Mouse (Mus musculus): ENCODE results near the gene Gpld1.
"Not testable (repeated sequence)": the region's sequence is repeated elsewhere in the genome, so short reads cannot be mapped to it uniquely, and the experiment has no call there.

Gene Gpld1

DNA sequence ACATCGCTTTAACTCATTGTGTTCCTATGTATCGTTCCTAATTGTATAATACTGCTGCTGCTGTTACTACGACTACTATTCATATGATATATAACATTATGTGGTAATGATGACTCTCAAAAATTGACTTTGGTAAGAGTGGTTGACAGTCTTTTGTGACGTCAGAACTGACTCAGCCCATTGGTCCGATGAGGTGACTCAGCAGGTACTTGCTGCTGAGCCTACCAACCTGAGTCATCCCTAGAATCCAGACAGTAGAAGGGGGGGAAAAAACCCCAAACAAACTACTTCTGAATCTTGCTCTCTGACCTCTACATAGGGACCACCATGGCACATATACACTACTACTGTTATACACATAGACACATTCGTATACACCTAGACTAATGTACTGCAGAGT is 5.9 kb downstream of the Gpld1 start:
- no peak for DNase-seq (ENCODE audit: low spot score)

- DNase-seq (ENCODE audit: low spot score) = no peak
Observed at GRCm38 (mm10) chr13:24952659-24953058, 9.7 kb downstream of the Gpld1 start.

DNA sequence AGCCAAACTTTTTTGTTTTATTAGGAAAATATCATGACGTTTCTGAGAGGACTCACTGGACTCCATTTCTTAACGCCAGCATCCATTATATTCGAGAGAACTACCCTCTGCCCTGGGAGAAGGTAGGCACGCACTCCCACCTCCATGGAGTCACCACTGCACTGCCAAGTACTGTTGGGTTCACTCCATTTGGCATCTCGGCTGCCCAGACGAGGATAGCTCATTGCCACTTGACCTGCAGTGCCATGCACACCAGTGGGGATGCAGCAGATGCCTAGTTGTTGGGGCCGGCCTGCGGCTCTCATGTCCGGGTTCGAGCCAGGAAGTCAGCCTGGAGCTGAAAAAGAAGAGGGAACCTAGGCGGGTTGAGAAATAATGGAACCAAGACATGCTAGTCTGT is 12.1 kb downstream of the Gpld1 start:
- no peak for DNase-seq (ENCODE audit: low spot score)

GRCm38 (mm10) chr13:24955500-24955899 is 12.5 kb downstream of the Gpld1 start:
- no peak for DNase-seq (ENCODE audit: low spot score)

GRCm38 (mm10) chr13:24958671-24959070 is 15.7 kb downstream of the Gpld1 start:
- DNase-seq (ENCODE audit: low spot score) = no peak

DNA sequence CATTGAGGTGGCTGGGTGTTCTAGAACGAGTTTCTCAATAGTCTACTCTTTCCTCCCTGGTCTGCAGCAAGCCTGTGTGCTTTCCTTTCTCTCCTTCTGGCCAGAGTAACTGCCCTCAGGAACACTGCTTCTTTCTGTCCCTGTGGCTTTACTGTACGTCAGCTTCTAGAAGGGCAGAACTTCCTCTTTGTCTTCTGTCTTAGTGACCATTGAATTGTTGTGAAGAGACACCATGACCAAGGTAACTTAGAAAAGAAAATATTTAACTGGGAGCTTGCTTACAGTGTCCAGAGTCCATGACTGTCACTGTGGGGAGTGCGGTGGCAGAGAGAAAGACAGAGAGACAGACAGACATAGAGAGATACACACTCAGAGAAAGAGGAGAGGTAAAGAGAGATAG is 17.1 kb downstream of the Gpld1 start:
- DNase-seq (ENCODE audit: low spot score) = no peak

DNA sequence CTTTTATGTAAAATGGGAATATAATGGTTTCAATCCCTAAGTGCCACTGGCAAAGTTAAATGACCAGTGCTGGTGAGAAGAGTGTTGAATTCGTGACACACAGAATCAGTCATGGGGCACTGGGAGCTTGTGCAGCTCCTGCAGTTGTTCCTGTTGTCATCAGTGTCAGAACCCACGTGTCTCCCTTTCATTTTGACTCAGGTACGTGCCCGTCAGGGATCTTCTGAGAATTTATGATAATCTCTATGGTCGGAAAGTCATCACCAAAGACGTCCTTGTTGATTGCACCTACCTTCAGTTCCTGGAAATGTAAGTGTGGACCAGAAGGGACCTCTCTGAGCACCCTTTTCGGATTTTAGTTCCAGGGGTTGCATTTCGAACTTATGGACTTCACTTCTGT is 19.2 kb downstream of the Gpld1 start:
- no peak for DNase-seq (ENCODE audit: low spot score)

GRCm38 (mm10) chr13:24965130-24965845 is 22.3 kb downstream of the Gpld1 start:
- peak; percentile 19 for DNase-seq (ENCODE audit: low spot score)

GRCm38 (mm10) chr13:24965846-24966201 is 22.9 kb downstream of the Gpld1 start:
- no peak for DNase-seq (ENCODE audit: low spot score)

DNA sequence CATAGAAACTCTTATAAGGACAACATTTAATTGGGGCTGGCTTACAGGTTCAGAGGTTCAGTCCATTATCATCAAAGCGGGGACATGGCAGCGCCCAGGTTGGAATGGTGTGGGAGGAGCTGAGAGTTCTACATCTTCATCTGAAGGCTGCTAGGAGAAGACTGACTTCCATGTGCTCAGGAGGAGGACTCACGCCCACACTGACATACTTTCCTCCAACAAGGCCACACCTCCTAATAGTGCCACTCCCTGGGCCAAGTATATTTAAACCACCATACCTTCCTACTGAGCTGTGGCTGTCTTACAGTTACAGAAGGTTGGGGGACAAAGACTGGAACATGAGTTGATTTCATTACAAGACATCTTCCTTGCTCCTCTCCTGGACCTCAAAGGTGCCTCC is 28.8 kb downstream of the Gpld1 start:
- DNase-seq (ENCODE audit: low spot score) = not testable (repeated sequence)

GRCm38 (mm10) chr13:24976384-24976783 is 33.4 kb downstream of the Gpld1 start:
- DNase-seq (ENCODE audit: low spot score) = no peak

GRCm38 (mm10) chr13:24977820-24978342 is 34.9 kb downstream of the Gpld1 start:
- no peak for DNase-seq (ENCODE audit: low spot score)

DNA sequence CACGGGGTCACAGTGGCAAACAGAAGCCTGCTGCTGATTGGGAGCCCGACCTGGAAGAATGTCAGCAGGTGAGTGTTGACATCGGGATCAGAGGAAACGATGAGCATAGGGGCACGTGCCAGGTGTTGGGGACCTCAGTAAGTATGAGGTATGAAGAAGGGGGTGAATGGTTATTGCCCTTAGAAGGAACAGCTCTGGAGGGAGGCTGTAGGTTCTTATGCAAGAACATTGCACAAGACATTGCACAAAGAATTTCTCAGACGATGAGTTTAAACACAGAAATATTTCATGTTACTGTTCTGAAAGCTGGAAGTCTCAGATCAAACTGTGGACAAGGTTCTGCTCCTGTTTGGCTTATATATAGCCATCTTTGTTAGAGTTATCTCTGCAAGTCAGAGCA is 38.1 kb downstream of the Gpld1 start:
- DNase-seq (ENCODE audit: low spot score) = no peak

GRCm38 (mm10) chr13:24985435-24985834 is 42.5 kb downstream of the Gpld1 start:
- DNase-seq (ENCODE audit: low spot score) = no peak

- no peak for DNase-seq (ENCODE audit: low spot score)
Observed at GRCm38 (mm10) chr13:24988391-24988790, 45.4 kb downstream of the Gpld1 start.

GRCm38 (mm10) chr13:24989006-24989405 is 46.1 kb downstream of the Gpld1 start:
- no peak for DNase-seq (ENCODE audit: low spot score)

GRCm38 (mm10) chr13:24993160-24993559 is 50.2 kb downstream of the Gpld1 start:
- no peak for DNase-seq (ENCODE audit: low spot score)

DNA sequence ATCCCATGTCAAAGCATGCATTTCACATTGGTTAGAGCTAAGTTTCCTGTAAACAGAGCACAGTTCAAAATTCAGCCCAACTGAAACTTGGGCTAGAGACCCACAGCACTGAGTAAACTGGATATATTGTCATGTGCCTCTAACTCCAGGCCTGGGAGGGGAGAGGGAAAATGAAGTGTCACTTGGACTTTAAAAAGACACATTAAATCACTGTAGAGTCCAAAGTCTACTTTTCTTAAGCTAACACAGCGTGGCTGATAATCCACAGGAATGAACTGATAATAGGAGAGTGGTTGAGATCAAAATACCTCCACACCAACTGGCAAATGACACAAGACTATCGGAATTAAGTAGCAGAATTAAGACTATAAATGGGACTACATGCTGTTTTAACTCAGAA is 56.6 kb downstream of the Gpld1 start:
- DNase-seq (ENCODE audit: low spot score) = no peak

DNA sequence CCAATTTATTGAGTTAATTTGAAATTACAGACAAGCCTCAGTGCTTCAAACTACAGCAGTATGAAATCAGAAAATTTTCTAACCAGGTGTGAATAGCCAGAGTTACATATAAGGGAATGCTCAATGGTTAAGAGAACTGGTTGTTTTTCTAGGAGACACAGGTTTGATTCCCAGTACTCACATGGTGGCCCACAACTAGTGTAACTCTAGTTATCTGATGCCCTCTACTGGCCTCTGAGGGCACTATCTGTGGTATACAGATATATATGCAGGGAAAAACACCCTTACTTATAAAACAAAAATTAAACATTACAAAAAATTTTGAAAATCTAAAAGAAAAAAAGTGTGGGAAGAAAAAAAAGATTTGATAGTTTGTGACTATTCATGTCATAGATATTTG is 60.0 kb downstream of the Gpld1 start:
- no peak for DNase-seq (ENCODE audit: low spot score)

- DNase-seq (ENCODE audit: low spot score) = peak; percentile 52
Observed at GRCm38 (mm10) chr13:25007115-25007514, 64.2 kb downstream of the Gpld1 start.

DNA sequence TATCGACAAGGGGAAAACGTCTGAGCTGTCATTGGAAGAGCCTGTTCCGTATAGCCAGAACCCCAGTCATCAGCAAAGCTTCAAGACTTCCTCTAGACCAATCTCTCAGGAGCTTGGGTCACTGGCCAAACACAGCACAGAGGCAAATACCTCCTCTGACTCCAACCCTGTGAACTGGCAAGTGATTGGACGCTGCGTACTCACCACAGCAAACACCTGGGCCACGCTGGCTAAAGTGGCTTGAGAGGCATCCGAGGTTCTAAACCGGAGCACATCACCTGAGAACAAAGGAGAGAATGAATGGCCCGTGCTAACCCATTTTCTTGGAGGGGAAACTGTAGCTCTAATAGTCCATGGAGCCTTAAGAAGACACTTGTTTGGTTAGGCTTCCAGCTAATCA is 75.4 kb downstream of the Gpld1 start:
- DNase-seq (ENCODE audit: low spot score) = no peak

DNA sequence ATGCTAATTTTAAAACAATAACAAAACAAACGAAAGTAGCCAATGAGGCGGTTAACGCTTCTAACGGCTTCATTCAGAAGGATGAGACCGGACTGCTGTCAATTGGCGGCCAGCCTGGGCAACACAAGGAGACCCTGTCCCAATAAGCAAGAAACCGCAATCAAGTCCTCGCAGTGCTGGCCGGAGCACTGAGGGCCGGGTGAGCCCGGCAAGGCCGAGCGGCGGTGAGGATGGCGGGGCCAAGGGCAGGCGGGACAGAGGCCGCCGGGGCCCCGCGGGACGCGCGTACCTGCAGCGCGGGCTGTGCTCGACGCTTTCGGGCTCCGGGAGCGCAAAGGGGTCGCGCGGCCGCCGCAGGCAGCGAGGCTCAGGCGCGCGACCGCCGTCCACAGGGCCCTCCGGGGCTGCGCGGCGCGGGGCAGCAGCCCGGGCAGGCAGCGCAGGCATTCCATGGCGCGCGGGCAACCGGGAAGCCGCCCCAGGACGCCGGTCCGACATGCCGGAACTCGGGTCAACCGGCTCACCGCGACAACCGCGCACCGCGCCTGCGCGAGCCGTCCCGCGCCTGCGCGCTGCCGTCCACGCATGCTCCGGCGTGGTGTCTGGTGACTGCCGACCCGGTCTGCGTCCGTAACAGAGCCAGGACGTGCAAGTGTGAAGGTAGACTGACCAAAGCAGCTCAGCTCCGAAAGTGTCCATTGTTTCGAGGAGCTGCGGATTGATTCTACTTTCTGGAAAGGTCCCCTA is 77.0 kb downstream of the Gpld1 start, which contains the start of gene Mrs2:
Gene Mrs2 (minus strand): TSS at position 587 of the 747 bp plus-strand sequence.
- DNase-seq (ENCODE audit: low spot score) = peak; percentile 85

DNA sequence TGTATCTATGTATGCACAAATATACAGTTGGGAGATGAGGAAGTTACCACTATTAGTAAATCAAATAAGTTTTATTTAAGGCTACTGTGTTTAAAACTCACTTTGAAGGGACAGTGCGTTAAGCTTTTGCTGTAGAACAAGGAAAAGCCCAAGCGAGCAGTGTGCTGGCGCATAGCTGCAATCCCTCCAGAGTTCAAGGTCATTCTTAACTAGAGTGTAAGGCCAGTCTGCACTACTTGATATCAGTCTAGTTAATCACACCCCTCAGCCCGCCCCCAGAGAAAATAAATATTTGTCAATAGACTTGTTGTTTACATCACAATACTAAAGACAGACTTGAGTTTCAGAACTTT is 77.6 kb downstream of the Gpld1 start:
- DNase-seq (ENCODE audit: low spot score) = no peak

GRCm38 (mm10) chr13:25022386-25022785 is 79.4 kb downstream of the Gpld1 start:
- DNase-seq (ENCODE audit: low spot score) = no peak
